Mouse (Mus musculus) kidney, embryonic 14.5 days (tissue): ENCODE data around the gene Gm45021. TPM values are rescaled to one million over a fixed set of nuclear protein-coding genes. Genes with fewer than 3 reads are reported as not detected.
A peak's percentile ranks its signal among the peaks of the same experiment; 100 is the strongest.

Source experiments
- ATAC-seq: fragments of 200-750 bp; cut with Nextera tagmentation; 2 replicates; pipeline ENCODE4 v1.8.0; 2017; ENCODE audit warnings: moderate number of reproducible peaks, mild to moderate bottlenecking, moderate TSS enrichment, moderate library complexity; ENCODE audit not compliant: low FRiP score, low TSS enrichment
- H3K27ac ChIP-seq: fragments of 300-500 bp; sonication (generic); 2 replicates; pipeline ENCODE4 v1.5.1; 2014; ENCODE audit warnings: low read depth, mild to moderate bottlenecking, low read length, moderate library complexity, mixed read lengths
- H3K27me3 ChIP-seq: fragments of 300-500 bp; sonication (generic); 2 replicates; pipeline ENCODE4 v1.6.1; 2014; ENCODE audit warnings: mild to moderate bottlenecking, low read length; ENCODE audit not compliant: control insufficient read depth, insufficient read depth
- H3K36me3 ChIP-seq: fragments of 300-500 bp; sonication (generic); 2 replicates; pipeline ENCODE4 v1.6.1; 2014; ENCODE audit warnings: low read length, mixed read lengths; ENCODE audit not compliant: control insufficient read depth, insufficient read depth
- H3K4me1 ChIP-seq: fragments of 300-500 bp; sonication (generic); 2 replicates; pipeline ENCODE4 v1.6.1; 2014; ENCODE audit warnings: low read length, mixed read lengths; ENCODE audit not compliant: control insufficient read depth, insufficient read depth
- H3K4me2 ChIP-seq: fragments of 300-500 bp; sonication (generic); replicated peaks from 2 replicates; pipeline ENCODE4 v1.6.1; 2014; ENCODE audit warnings: low read depth, mild to moderate bottlenecking, low read length
- H3K4me3 ChIP-seq: fragments of 300-500 bp; sonication (generic); 2 replicates; pipeline ENCODE4 v1.5.1; 2014; ENCODE audit warnings: mild to moderate bottlenecking, low read length
- H3K9ac ChIP-seq: fragments of 300-500 bp; sonication (generic); 2 replicates; pipeline ENCODE4 v1.6.1; 2014; ENCODE audit warnings: low read depth, mild to moderate bottlenecking, low read length, moderate library complexity
- H3K9me3 ChIP-seq: fragments of 300-500 bp; sonication (generic); 2 replicates; pipeline ENCODE4 v1.6.1; 2016; ENCODE audit warnings: low read length; ENCODE audit not compliant: control insufficient read depth
- whole genome bisulfite sequencing: fragments of 180-500 bp; shearing (Covaris S2); extraction: QIAGEN DNeasy Blood & Tissue Kit; methylation state at CpG from one replicate; pipeline ENCODE4 v1.1.7; 2014; 5-methylcytosine and 5-hydroxymethylcytosine counted together
- polyA plus RNA-seq: library from polyadenylated mRNA; unstranded; fragments of >200 nt; fragmentation: Nextera tagmentation; extraction: Ambion mirVana; gene quantifications from 2 replicates; pipeline ENCODE4 v1.2.1, GENCODE M21; 2014

Gm45021 gene
- polyA plus RNA-seq, 1 experiment from 2014 or later = not detected

GRCm38 (mm10) chr6:48552918-48553317 lies 36.5 kb upstream of the Gm45021 start:
- Histone ChIP-seq H3K4me2 (no peak overlapping the region), H3K27me3 (no peaks in the 10 kb centered on the region), H3K9me3 (no peaks in the 10 kb centered on the region), H3K4me3 (no peak overlapping the region), H3K27ac (no peak overlapping the region), H3K4me1 (peaks cover 5% of the 10 kb centered on the region; the same call in 1 of the 2 replicates), H3K9ac (no peak overlapping the region), H3K36me3 (no peaks in the 10 kb centered on the region)
- 59% methylated on average over 4 of the region's 4 CpGs for WGBS
- ATAC-seq = no peak

GRCm38 (mm10) chr6:48553819-48554218 lies 35.6 kb upstream of the Gm45021 start:
- ATAC-seq = no peak
- Histone ChIP-seq H3K9ac (peak overlapping the region; percentile 75; the same call in 1 of the 2 replicates), H3K27ac (peak overlapping the region; percentile 98), H3K4me1 (peaks cover 5% of the 10 kb centered on the region; the same call in 1 of the 2 replicates), H3K4me3 (peak overlapping the region; percentile 58), H3K9me3 (no peaks in the 10 kb centered on the region), H3K27me3 (no peaks in the 10 kb centered on the region), H3K36me3 (no peaks in the 10 kb centered on the region), H3K4me2 (peak overlapping the region; percentile 64)
- WGBS = 87% methylated on average over 4 of the region's 4 CpGs

GRCm38 (mm10) chr6:48554280-48555103 lies 34.9 kb upstream of the Gm45021 start, which contains the start of gene Lrrc61:
Lrrc61 (plus strand) TSS chr6:48554796.
- Histone ChIP-seq H3K4me3 (peak within 1 kb of the TSS; percentile 58), H3K9me3 (no peaks in the 10 kb centered on the region), H3K36me3 (no peaks in the 10 kb centered on the region), H3K9ac (peak within 1 kb of the TSS; percentile 75), H3K4me2 (peak within 1 kb of the TSS; percentile 64), H3K27me3 (no peaks in the 10 kb centered on the region), H3K4me1 (peaks cover 5% of the 10 kb centered on the region; the same call in 1 of the 2 replicates), H3K27ac (peak within 1 kb of the TSS; percentile 98)
- WGBS = under 1% methylated on average over 39 of the region's 39 CpGs
- ATAC-seq = peak; percentile 94

GRCm38 (mm10) chr6:48555104-48555890 lies 34.1 kb upstream of the Gm45021 start:
- Histone ChIP-seq H3K9ac (peak overlapping the region; percentile 75), H3K4me1 (peaks cover 5% of the 10 kb centered on the region; the same call in 1 of the 2 replicates), H3K27ac (peak overlapping the region; percentile 98), H3K9me3 (no peaks in the 10 kb centered on the region), H3K36me3 (no peaks in the 10 kb centered on the region), H3K4me2 (peak overlapping the region; percentile 64), H3K27me3 (no peaks in the 10 kb centered on the region), H3K4me3 (peak overlapping the region; percentile 58)
- peak; percentile 81 for ATAC-seq
- WGBS = 30% methylated on average over 13 of the region's 14 CpGs

- no peak for ATAC-seq
- no peak overlapping the region for H3K9ac ChIP-seq
- peaks cover 5% of the 10 kb centered on the region; the same call in 1 of the 2 replicates for H3K4me1 ChIP-seq
- H3K36me3 ChIP-seq = no peaks in the 10 kb centered on the region
- H3K4me2 ChIP-seq = no peak overlapping the region
- no peak overlapping the region for H3K4me3 ChIP-seq
- H3K9me3 ChIP-seq = no peaks in the 10 kb centered on the region
- H3K27ac ChIP-seq = no peak overlapping the region; the same call in 1 of the 2 replicates
- 90% methylated on average over 3 of the region's 3 CpGs for WGBS
- no peaks in the 10 kb centered on the region for H3K27me3 ChIP-seq
These were observed 33.5 kb upstream of the Gm45021 start for GRCm38 (mm10) chr6:48555956-48556355.

- H3K4me3 ChIP-seq = no peak overlapping the region
- no peak overlapping the region for H3K9ac ChIP-seq
- WGBS = 87% methylated on average over 4 of the region's 4 CpGs
- no peaks in the 10 kb centered on the region for H3K9me3 ChIP-seq
- H3K4me1 ChIP-seq = peaks cover 18% of the 10 kb centered on the region; the same call in 1 of the 2 replicates
- ATAC-seq = no peak; the same call in 1 of the 2 replicates
- peak overlapping the region; percentile 15; the same call in 1 of the 2 replicates for H3K27ac ChIP-seq
- no peaks in the 10 kb centered on the region for H3K36me3 ChIP-seq
- H3K4me2 ChIP-seq = no peak overlapping the region
- no peaks in the 10 kb centered on the region for H3K27me3 ChIP-seq
These were observed 23.6 kb upstream of the Gm45021 start for GRCm38 (mm10) chr6:48565693-48566310.

DNA sequence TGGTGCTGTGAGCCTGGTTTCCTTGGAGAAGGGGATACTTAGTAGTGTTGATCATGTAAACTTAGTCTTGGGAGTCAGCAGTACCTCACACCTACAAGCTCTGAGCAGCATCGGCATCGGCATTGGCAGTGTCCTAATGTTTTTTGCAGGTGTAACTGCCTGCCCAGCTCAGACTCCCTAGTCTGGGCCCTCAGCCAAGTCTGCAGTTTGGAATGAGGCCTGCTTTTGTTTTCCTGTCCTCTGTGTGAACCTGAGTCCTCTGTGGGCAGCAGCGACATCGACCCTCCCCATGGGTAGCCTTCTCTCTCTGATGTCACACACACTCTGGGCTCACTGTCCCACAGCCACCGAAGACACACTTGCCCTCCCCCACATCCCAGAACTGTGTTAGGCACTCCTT lies 23.1 kb upstream of the Gm45021 start:
- Histone ChIP-seq H3K36me3 (no peaks in the 10 kb centered on the region), H3K4me3 (no peak overlapping the region), H3K27me3 (no peaks in the 10 kb centered on the region), H3K4me1 (peaks cover 19% of the 10 kb centered on the region; the same call in 1 of the 2 replicates), H3K9me3 (no peaks in the 10 kb centered on the region), H3K4me2 (no peak overlapping the region), H3K9ac (no peak overlapping the region), H3K27ac (peak overlapping the region; percentile 15; the same call in 1 of the 2 replicates)
- ATAC-seq = peak; percentile 65; the same call in 1 of the 2 replicates
- 28% methylated on average over 5 of the region's 5 CpGs for WGBS
